Mouse (Mus musculus) limb, embryonic 15.5 days (tissue): ENCODE measurements around the gene Mien1. TPM values are rescaled to one million over a fixed set of nuclear protein-coding genes. Genes with fewer than 3 reads are reported as not detected.

Experiments
- ATAC-seq: fragments of 200-750 bp; cut with Nextera tagmentation; 2 replicates; pipeline ENCODE4 v1.8.0; 2017; ENCODE audit warnings: low read depth, moderate TSS enrichment; ENCODE audit not compliant: insufficient number of reproducible peaks, low FRiP score, low TSS enrichment
- H3K27ac ChIP-seq: fragments of 300-500 bp; sonication (generic); 2 replicates; pipeline ENCODE4 v1.5.1; 2015; ENCODE audit warnings: moderate library complexity, mild to moderate bottlenecking, inconsistent platforms
- H3K27me3 ChIP-seq: fragments of 300-500 bp; sonication (generic); 2 replicates; pipeline ENCODE4 v1.6.1; 2015; ENCODE audit warnings: inconsistent platforms
- H3K36me3 ChIP-seq: fragments of 300-500 bp; sonication (generic); 2 replicates; pipeline ENCODE4 v1.6.1; 2015; ENCODE audit warnings: inconsistent platforms
- H3K4me1 ChIP-seq: fragments of 300-500 bp; sonication (generic); 2 replicates; pipeline ENCODE4 v1.6.1; 2015; ENCODE audit warnings: inconsistent platforms
- H3K4me2 ChIP-seq: fragments of 300-500 bp; sonication (generic); 2 replicates; pipeline ENCODE4 v1.6.1; 2015; ENCODE audit warnings: mild to moderate bottlenecking, inconsistent platforms
- H3K4me3 ChIP-seq: fragments of 300-500 bp; sonication (generic); 2 replicates; pipeline ENCODE4 v1.5.1; 2015; ENCODE audit warnings: mild to moderate bottlenecking, inconsistent platforms
- H3K9ac ChIP-seq: fragments of 300-500 bp; sonication (generic); 2 replicates; pipeline ENCODE4 v1.6.1; 2015; ENCODE audit warnings: inconsistent platforms
- H3K9me3 ChIP-seq: fragments of 300-500 bp; sonication (generic); 2 replicates; pipeline ENCODE4 v1.6.1; 2016; ENCODE audit warnings: inconsistent platforms
- WGBS: fragments of 180-500 bp; shearing (Covaris S2); methylation state at CpG from one replicate; pipeline ENCODE4 v1.1.7; 2015; 5-methylcytosine and 5-hydroxymethylcytosine counted together
- polyA plus RNA-seq: library from polyadenylated mRNA; unstranded; fragments of >200 nt; fragmentation: Nextera tagmentation; extraction: Ambion mirVana; gene quantifications from 2 replicates; pipeline ENCODE4 v1.2.1, GENCODE M21; 2015

Mien1 gene
- 100 and 109 TPM in 2 replicates for polyA plus RNA-seq

GRCm38 (mm10) chr11:98438331-98439158 lies at the start of gene Mien1:
Mien1 (minus strand) TSS chr11:98438991.
- Histone ChIP-seq H3K9me3 (no peaks in the 10 kb centered on the region), H3K9ac (peak within 1 kb of the TSS; percentile 42), H3K36me3 (peaks cover 34% of the 10 kb centered on the region), H3K4me3 (peak within 1 kb of the TSS; percentile 81), H3K27me3 (no peaks in the 10 kb centered on the region), H3K4me1 (peaks cover 12% of the 10 kb centered on the region), H3K27ac (peak within 1 kb of the TSS; percentile 81), H3K4me2 (peak within 1 kb of the TSS; percentile 78)
- peak; percentile 83 for ATAC-seq
- WGBS, result 2% methylated on average over 43 of the region's 43 CpGs

DNA sequence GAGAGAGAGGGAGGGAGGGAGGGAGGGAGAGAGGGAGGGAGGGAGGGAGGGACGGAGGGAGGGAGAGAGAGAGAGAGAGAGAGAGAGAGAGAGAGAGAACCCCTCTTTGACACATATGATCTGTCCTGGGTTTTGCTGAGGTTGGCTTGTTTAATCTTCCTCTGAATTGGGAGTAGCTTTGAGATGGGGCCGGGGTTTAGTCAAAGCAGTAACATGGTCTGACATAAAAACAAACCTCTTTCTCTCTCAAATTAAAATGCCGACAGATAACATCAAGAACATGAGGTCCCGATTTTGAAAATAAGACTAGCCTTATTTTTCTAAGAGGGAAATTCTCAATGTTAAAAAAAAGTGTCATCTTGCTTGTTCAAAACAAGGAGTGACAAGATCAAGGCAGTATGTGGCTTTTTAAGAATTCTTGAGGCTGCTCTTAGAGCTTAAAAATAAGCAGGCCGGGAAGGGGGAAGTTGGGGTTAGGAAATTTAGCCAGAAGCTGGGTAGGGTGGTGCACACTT lies 48.8 kb upstream of the Mien1 start:
- Histone ChIP-seq H3K9me3 (no peaks in the 10 kb centered on the region), H3K9ac (no peak overlapping the region), H3K27ac (no peak overlapping the region), H3K4me2 (no peak overlapping the region), H3K27me3 (no peaks in the 10 kb centered on the region), H3K36me3 (no peaks in the 10 kb centered on the region), H3K4me3 (no peak overlapping the region), H3K4me1 (no peaks in the 10 kb centered on the region; the same call in 1 of the 2 replicates)
- 72% methylated on average over 4 of the region's 5 CpGs for WGBS
- no peak for ATAC-seq

- Histone ChIP-seq H3K9ac (no peak overlapping the region), H3K27ac (no peak overlapping the region), H3K27me3 (no peaks in the 10 kb centered on the region), H3K36me3 (no peaks in the 10 kb centered on the region), H3K4me2 (no peak overlapping the region), H3K9me3 (no peaks in the 10 kb centered on the region), H3K4me3 (no peak overlapping the region), H3K4me1 (no peaks in the 10 kb centered on the region)
- ATAC-seq, result no peak
- WGBS, result 82% methylated on average over 2 of the region's 2 CpGs
Observed at GRCm38 (mm10) chr11:98485749-98486148, 47.0 kb upstream of the Mien1 start.

GRCm38 (mm10) chr11:98482067-98482466 lies 43.3 kb upstream of the Mien1 start:
- no peaks in the 10 kb centered on the region for H3K9me3 ChIP-seq
- WGBS, result 76% methylated on average over 10 of the region's 10 CpGs
- H3K9ac ChIP-seq, result no peak overlapping the region
- H3K4me2 ChIP-seq, result no peak overlapping the region
- ATAC-seq, result no peak
- no peaks in the 10 kb centered on the region for H3K36me3 ChIP-seq
- no peaks in the 10 kb centered on the region for H3K27me3 ChIP-seq
- H3K4me3 ChIP-seq, result no peak overlapping the region
- H3K4me1 ChIP-seq, result no peaks in the 10 kb centered on the region
- no peak overlapping the region for H3K27ac ChIP-seq

DNA sequence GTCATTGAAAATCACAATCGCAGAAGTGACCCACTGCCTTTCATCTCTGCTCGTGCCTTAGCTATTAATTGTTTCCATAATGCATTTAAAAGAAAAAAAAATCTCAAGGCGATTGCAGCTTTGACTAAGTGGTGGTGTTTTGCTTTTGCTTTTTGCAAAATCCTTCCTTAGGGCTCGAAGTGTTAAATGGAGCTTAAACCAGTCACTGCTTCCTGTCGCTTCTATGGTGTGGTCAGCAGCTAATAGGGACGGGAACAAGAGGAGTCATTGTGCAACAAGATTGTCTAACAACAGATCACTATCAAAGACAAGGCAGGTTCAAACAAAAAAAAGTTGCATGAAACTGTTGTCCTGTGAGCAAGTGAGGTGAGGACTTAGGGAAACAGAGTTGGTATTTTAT lies 42.4 kb upstream of the Mien1 start:
- Histone ChIP-seq H3K4me1 (no peaks in the 10 kb centered on the region), H3K4me2 (no peak overlapping the region), H3K9me3 (no peaks in the 10 kb centered on the region), H3K4me3 (no peak overlapping the region), H3K27me3 (no peaks in the 10 kb centered on the region), H3K9ac (no peak overlapping the region), H3K27ac (no peak overlapping the region), H3K36me3 (no peaks in the 10 kb centered on the region)
- no peak for ATAC-seq
- WGBS, result 46% methylated on average over 6 of the region's 6 CpGs

- Histone ChIP-seq H3K4me1 (no peaks in the 10 kb centered on the region), H3K9me3 (no peaks in the 10 kb centered on the region), H3K36me3 (no peaks in the 10 kb centered on the region), H3K27ac (0 out of 2 replicates have a peak overlapping the region, but pooled peaks have one; percentile 14), H3K27me3 (no peaks in the 10 kb centered on the region), H3K4me2 (no peak overlapping the region), H3K4me3 (no peak overlapping the region), H3K9ac (no peak overlapping the region)
- WGBS, result 80% methylated on average over 12 of the region's 12 CpGs
- no peak for ATAC-seq
Observed at GRCm38 (mm10) chr11:98479940-98480497, 41.2 kb upstream of the Mien1 start.

- ATAC-seq, result no peak
- Histone ChIP-seq H3K4me1 (no peaks in the 10 kb centered on the region), H3K27ac (0 out of 2 replicates have a peak overlapping the region, but pooled peaks have one; percentile 14), H3K4me2 (no peak overlapping the region), H3K4me3 (no peak overlapping the region), H3K36me3 (no peaks in the 10 kb centered on the region), H3K9me3 (no peaks in the 10 kb centered on the region), H3K27me3 (no peaks in the 10 kb centered on the region), H3K9ac (no peak overlapping the region)
- 52% methylated on average over 13 of the region's 13 CpGs for WGBS
Observed at GRCm38 (mm10) chr11:98479026-98479939, 40.5 kb upstream of the Mien1 start.

DNA sequence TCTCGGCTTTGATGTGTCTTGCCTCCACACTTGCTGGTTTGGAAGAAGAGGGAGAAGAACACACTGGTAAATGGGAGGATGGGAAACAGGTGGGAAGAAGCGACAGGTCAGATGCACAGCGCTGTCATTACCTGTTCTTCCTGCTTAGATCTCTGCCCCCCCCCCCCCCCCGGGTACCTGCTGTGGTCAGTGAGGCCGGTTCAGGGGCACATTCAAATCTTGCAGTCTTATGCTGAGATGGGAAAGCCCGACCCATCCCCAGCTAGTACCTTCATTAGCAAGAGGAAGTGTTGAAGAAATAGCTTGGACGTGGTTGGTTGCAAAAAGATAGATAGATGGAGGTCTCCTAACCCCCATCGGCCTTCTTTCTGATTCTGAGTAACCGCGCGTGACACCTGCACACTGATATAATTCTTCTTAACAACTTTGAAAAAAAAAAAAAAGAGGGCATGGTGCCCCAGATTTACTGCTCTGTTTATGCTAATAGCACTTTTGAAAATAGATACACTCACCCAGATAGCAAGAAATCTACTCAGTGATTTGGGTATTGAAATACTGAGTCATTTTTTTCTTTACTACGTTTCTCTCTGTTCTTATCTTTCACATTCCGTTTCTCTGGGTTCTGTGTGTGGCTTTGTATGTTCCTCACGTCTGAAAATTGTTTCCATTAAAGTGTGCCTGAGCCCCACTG lies 38.4 kb upstream of the Mien1 start:
- 72% methylated on average over 13 of the region's 14 CpGs for WGBS

GRCm38 (mm10) chr11:98476434-98476807 lies 37.6 kb upstream of the Mien1 start:
- WGBS, result 71% methylated on average over 4 of the region's 4 CpGs
- H3K9ac ChIP-seq, result no peak overlapping the region
- no peaks in the 10 kb centered on the region for H3K4me1 ChIP-seq
- no peaks in the 10 kb centered on the region for H3K9me3 ChIP-seq
- no peaks in the 10 kb centered on the region for H3K27me3 ChIP-seq
- H3K27ac ChIP-seq, result no peak overlapping the region
- no peak overlapping the region for H3K4me3 ChIP-seq
- no peak overlapping the region for H3K4me2 ChIP-seq
- no peaks in the 10 kb centered on the region for H3K36me3 ChIP-seq
- ATAC-seq, result no peak

More for the DNA sequence above, 38.4 kb upstream of the Mien1 start:
- Histone ChIP-seq H3K27ac (no peak overlapping the region), H3K27me3 (no peaks in the 10 kb centered on the region), H3K4me2 (no peak overlapping the region), H3K9me3 (no peaks in the 10 kb centered on the region), H3K4me3 (no peak overlapping the region), H3K9ac (no peak overlapping the region), H3K36me3 (no peaks in the 10 kb centered on the region), H3K4me1 (no peaks in the 10 kb centered on the region)
- ATAC-seq, result no peak

- Histone ChIP-seq H3K4me3 (no peak overlapping the region), H3K36me3 (no peaks in the 10 kb centered on the region), H3K9ac (no peak overlapping the region), H3K27me3 (no peaks in the 10 kb centered on the region), H3K27ac (no peak overlapping the region), H3K4me1 (no peaks in the 10 kb centered on the region), H3K9me3 (no peaks in the 10 kb centered on the region), H3K4me2 (no peak overlapping the region)
- ATAC-seq, result no peak
- 86% methylated on average over 9 of the region's 9 CpGs for WGBS
Observed at GRCm38 (mm10) chr11:98475630-98476433, 37.0 kb upstream of the Mien1 start.
